Mouse (Mus musculus) adrenal gland, adult (tissue): ENCODE measurements around the gene Tmem270.
A peak's percentile ranks its signal among the peaks of the same experiment; 100 is the strongest.

ENCODE experiments used
- DNase-seq, 2 experiments: peaks; one replicate each; pipeline ENCODE4 v3.0.0; 2022 to 2023; ENCODE audit warnings: low spot score in 1 of 2; ENCODE audit not compliant: inconsistent age in 2 of 2

The Tmem270 gene

DNA sequence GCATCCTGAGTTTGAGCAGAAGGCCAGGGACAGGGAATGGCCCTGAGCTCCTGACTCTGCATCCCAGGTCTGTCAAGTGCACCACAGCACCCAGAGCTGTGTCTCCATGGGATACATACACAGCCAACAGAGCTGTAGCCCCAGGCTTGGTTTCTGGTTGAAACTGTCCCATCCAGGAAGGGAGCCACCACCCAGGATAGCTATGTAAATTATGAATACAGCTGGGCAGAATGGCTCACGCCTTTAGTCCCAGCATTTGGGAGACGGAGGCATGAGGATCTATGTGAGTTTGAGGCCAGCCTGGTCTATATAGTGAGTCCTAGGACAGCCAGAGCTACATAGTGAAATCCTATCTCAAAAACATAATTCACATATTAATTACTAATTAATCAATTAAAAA, 23.5 kb upstream of the Tmem270 start:
- DNase-seq, result no peak

DNA sequence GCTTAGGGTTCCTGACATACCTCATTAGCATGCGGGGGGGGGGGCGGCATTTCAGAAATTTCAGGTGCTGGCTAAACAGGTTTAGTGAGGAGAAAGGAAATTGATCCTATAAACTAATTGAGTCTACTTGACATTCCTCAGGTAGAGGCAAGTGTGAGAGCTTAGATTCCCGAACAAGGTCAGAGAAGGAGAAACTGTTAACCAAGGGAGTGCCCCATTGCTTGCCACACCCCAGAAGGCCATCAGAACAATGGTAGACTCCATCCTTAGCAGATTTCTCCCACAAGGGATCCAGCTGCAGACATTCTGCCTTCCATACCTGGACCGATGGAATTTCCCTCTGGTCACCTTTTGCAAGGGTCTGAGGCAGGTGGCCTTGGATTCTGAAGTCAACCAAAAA, 20.2 kb upstream of the Tmem270 start:
- DNase-seq, result no peak

DNA sequence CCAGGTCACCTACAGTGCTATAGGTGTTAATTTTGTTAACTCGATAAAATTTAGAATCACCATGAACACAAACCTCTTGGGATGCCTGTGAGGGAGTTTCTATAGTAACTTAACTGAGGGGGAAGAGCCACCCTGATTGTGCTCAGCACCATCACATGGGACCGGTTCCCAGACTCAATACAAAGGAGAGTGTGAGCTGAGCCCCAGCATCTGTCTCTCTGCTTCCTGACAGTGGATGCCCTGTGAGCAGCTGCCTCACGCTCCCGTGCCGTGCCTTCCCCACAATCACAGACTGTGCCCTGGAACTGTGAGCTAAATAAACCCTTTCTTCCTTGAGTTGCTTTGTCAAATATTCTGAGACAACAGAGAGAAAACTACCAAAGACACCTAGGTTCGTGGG, 16.6 kb upstream of the Tmem270 start:
- DNase-seq, result no peak

DNA sequence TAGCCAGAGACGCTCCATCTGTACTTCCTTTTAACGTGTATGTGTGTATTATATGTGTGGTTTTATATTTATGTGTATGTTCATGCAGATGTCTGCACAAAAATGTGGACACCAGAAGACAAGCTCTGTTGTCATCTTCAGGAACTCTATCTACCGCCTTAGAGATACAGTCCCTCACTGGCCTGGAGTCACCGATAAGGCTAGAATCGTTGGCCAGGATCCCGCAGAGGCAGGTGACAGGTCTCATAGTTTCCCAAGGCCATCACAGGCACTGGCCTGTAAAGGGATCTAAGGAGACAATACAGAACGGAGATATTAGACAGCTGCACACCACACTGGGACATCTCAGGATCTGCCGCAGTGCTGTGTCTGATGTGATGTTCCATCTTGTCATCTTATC, 14.6 kb upstream of the Tmem270 start:
- DNase-seq, result no peak

DNA sequence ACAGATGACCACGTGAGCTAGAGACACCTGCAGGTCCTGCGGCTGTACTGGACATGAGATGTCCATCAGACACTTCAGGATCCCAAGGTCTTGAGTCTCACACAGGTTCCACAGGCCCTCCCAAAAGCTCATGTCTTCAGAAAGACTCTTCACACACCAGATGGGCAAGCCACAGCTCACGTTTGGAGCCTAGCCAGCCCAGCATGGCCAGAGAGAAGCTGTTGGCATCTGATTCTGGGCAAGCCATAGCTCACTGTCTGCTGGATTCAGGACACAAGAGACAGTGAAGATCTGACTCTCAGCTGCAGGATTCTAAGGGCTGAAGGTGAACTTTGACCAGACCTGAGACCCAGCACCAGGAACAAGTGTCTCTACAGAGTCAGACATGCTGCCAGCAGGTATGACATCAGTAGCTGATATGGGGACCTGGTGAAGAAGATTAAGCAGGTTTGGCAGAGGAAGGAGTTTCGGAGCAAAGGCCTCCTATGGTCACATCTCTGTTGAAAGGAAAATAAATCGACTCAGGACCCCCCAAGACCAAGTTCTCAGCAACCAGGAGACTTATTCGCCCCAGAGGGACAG, 13.7 kb upstream of the Tmem270 start:
- no peak for DNase-seq

DNA sequence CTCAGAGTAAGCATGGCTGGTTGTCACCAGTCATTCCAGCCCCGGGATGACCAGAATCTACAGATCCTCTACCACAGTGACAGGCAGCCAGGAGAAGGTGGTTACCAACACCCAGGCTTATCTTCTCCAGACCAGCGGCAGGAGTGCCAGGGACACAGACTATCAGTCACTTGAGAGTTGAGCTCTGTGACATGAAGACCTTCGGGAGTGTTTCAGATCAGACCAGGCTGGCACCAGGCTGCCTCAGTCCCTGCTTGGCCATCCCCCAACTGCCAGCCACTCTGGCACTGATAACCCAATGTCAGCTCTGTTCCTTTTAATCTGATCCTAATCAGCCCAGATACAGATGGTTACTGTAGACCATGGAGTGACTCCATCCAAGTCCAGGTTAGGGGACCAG, 12.6 kb upstream of the Tmem270 start:
- peak in 1 of 2 experiments; percentile 46 for DNase-seq

DNA sequence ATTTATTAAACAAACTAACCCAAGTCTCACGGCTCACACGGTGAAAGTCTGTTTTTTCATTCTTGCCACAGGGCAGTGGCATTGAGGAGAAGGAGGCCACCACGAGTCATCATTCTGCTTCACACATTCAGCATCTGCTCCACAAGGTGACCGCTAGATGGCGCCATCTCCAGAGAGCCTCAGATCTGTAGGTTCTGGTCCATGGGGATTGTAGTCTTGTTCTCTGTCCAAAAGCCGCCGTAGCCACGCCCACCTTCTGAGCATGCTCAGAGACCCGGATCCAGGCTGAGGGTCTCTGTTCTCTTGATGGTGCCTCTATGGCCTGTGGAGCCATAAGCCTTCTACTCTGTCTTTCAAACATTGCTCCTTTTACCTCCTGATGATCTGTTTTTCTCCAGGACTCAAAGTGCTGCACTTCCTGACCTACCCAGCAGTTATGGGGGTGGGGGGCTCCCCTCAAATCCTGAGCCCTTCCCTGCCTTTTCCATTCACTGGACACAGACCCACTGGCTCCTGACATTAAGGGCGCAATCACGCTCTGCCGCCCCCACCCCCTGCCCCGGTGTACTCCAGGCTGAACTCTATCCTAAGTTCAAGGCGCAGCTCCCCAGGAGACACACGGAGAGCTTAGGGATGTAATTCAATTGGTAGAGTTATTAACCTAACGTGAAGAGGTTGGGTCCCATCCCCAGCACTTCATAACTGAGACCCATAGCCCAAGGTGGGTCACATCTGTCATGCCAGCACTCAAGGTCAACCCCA, 11.7 kb upstream of the Tmem270 start:
- DNase-seq, result peak; percentile 71 to 87

DNA sequence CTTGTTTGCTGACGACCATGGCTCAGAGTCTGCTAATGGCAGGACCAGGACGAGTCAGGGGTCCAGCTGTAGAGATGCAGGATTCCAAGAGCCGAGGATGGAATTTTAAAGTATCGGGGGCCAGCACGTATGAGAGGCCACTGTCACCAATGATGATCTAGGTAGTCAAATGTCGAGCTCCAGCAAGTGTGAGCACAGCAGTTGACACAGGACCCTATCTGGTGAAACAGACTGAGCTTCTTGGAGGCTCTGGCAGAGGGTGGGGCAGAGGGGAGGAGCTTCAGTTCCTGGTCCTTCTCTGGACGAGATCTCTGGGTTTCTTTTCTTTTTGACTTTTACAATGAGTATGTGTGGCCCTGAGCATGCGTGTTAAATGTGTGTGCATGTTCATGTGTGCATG, 8.8 kb upstream of the Tmem270 start, which contains the start of gene Cldn13:
TSS of gene Cldn13 (minus strand) at position 216 of the 400 bp plus-strand sequence.
- no peak for DNase-seq

DNA sequence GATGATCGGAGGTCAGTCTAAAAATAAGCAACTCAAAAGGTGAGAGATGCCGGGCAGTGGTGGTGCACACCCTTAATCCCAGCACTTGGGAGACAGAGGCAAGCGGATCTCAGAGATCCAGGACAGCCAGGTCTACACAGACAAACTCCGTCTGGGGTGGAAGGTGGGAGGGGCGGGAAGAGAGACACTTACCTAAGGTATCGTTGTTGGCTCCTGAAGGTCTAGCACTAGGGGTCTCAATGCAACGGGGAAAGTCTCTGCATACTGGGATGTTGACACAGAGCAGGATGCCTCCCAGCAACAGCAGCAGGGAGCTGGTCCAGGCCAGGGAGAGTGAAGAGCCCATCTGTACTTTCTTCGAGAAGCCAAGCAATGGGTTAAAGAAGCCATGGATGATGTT, 8.0 kb upstream of the Tmem270 start:
- DNase-seq, result no peak

DNA sequence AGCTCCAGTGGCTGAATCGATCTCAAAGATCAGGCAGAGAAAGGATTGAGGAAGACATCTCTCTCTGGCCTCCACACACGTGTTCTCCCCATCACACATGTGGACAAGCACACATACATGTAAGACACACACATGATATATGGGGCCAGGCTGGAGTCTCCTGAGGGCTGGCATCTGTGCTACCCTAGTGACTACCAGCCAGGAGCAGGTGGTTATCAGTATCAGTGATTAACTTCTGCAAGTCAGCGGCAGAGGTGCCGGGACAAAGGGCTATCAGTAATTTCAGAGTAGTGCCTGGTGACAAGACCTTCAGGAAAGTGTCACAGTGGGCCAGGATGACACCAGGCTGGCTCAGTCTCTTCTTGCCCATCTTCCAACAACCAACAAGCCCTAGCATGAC, 7.2 kb upstream of the Tmem270 start:
- no peak for DNase-seq

DNA sequence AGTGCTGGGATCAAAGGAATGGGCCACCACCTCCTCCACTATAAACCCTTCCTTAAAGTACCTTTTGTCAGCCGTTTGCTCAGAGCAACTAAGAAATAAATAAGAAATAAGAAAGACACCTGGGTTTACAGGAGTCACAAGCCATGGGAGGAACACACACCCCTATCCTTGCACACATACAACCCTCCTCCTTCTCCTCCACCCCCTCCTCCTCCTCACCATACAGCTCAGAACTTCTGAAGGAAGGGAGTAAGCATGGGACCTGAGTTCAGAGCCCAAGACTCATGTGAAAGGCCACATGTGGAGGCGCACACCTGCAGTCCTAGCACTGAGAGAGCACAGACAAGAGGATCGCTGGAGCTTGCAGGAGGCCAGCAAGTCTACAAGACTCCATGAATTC, 6.8 kb upstream of the Tmem270 start:
- DNase-seq, result no peak

DNA sequence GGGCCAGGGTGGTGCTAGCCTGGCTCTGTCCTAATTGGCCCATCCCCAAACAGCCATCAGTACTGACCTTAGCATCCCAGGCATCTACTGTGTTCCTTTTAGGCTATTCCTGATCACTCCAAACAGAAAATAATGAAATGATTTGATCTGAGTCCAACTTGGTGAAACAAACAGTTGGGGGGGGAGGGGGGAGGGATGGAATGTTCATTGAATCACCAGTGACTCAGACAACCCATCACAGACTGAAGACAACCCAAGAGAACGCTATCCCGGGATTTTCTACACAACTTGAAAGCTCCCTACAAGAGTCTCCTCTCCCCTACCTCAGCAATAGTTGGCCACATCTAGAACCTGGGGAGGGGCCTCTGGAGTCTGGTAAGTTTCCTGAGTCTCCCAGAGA, 5.4 kb upstream of the Tmem270 start:
- peak in 1 of 2 experiments; percentile 38 for DNase-seq

DNA sequence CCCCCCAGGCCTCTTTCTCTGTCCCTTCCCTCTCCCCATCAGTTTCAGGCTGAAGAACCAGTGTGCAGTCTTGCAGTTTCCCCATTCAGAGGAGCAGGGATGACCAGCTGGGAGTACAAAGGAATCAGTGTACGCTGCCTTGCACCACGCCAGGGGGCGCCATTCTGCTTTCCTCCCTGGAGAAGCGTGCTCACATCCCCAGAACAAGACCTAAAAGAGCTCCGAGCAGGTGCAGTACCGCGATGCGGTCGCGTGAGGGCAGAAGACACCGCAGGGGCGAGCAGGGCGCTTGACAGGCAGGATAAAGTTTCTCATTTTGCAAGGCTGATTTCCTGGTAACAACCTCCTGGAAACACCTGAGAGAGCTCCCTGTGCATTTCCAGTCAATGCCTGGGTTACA, 602 bp upstream of the Tmem270 start:
- peak; percentile 91 to 97 for DNase-seq

DNA sequence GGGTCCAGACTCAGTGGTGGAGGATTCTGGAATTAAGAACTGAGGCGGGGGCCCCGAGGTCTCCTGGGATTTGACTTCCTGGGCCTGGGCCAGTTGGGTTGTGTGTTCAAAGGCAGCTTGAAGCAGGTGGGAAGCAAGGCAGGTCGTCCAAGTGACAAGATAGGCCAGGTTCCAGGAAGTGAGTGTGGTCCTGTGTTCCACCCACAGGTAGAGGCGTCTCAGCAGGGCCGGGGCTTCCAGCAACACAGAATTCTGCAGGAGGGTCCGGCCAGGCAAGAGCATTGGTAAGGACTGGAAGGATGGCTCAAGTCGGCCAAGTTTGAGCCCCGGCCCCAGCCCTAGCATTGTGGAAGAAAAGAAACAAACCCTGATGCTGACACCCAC, 4.9 kb downstream of the Tmem270 start:
- no peak for DNase-seq

DNA sequence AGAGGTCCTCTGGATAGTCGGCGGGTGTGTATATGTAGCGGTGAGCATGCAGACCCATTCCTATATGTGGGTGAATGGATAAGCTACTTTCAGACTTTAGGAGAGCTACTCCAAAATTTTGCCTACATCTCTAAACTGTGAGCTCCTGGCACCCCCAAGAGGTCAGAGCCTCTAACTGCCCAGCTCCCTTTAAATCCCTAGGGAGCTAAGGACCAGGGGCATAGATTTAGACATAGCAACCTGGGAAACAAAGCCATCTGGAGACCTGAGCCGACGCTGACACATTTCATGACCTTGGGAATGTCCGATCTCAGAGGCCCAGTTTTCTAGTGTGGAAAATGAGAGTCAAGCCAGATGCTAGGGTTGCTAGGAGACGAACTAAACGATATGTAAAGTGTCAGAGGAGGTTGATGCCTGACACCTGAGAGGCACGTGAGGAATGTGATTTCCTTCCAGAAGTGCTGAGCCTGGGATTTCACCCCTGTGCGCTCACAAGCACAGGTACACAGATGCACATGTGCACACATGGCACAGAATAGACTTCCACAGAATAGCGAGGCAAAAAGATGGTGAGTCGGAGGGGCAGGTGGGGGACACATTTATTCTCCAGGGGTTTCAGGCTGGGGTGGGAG, 5.4 kb downstream of the Tmem270 start:
- peak; percentile 39 to 75 for DNase-seq

DNA sequence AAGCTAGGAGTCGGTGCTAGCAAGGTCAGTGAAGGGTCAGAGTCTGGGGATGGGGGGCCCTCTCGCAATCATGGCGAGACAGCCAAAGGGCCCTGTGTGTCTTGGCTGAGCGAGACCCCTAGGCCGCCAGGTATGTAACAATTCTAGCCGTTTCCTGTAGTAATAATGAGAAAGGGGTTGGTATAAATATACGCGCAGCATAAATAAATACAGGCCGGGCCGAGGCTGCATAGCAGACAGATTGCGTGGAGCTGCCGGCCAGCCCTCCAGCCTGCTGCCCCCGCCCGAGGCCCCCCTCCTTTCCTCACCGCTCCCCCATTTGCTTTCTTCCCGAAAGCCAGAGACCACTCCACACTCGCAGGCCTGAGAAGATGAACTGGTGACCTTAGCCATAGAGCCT, 8.9 kb downstream of the Tmem270 start:
- DNase-seq, result no peak

DNA sequence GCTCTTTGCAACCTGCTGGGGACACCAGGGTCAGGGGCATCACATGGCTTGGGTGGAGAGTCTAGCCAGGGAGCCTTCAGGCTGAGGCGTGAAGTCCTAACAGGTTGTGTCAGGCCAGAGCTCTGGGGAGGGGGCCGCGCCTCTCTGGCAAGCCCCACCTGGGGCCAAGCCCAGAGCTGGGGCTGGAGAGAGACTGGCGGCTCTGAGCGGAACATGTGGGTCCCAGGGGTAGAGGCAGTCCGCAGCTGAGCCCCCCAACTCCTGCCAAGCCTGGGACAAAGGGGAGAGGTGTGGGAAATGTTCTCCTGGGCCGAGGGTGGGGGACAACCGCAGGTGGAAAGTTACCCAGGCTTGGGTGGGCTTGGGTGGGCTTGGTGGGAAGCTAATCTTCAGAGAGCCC, 9.6 kb downstream of the Tmem270 start:
- no peak for DNase-seq

DNA sequence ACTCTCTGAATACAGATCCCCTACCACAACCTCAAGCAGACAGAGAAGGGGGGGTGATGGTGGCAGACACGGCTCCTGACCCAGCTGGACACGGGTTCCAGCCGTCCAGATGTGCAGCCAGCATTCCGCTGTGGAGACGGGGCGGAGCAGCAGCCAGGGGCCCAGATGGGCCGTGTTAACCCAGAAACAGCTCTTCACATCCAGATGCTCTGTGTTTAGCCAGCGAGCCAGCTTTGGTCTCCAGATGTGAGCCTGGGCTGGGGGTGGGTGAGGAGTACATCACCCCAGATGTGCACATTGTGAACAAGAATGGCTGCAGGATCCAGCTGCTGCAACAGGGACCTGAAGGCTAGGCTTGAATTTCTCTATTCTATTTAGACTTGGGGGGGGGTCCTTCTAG, 11.2 kb downstream of the Tmem270 start:
- no peak for DNase-seq

DNA sequence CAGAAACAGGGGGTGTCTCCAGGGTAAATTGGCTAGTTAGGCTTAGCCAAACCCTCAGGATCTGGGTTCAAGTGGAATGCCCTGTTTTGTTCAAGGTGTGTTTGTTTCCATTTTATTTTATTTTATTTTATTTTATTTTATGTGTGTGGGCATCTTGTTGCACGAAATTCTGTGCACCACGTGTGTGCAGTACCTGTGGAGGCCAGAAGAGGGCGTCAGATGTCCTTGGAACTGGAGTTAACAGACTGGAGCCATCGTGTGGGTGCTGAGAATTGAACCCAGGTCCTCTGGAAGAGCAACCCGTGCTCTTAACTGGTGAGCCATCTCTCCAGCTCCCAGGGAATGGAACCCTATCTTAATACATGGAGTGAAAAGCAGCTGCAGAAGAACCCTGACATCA, 13.8 kb downstream of the Tmem270 start:
- no peak for DNase-seq

DNA sequence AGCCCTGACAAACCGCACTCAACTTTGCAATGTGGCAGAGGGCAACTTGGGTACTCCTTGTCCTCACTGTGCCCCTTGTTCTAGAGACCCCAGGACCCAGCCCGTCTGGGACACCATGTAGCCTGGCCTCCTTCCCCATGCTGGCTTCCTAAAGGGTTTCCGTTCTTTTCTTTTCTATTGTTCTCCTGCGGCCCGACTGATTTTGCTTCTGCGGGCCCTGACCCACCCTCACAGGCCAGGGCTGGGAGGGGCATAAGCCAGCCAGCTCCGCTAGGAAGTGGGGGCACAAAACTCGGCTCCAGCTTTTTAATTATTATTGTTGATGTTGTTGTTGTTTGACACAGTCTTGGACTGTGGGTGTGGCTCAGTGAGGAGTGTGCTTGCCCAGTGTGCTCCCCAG, 15.0 kb downstream of the Tmem270 start:
- peak in 1 of 2 experiments; percentile 35 for DNase-seq

DNA sequence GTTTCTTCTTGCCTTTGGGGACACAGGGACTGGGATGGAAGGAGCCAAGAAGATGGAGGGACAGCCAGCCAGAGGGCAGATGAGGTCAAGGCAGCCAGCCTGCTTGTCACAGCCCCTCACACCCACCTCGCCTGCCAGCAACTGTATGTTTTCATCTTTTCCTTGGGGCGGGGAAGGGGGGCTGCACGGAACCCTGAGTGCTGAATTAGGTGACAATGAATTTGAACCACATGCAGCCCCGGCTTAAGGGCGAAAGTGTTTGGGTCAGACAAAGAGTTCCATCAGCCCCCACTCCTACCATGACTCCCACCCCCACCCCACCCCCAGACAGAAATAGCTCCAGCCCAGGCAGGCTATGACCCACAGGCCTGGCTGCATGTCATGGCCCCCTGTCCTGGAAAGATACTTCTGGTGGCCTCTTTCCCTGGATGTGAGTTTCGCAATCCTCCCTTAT, 15.9 kb downstream of the Tmem270 start:
- no peak for DNase-seq

DNA sequence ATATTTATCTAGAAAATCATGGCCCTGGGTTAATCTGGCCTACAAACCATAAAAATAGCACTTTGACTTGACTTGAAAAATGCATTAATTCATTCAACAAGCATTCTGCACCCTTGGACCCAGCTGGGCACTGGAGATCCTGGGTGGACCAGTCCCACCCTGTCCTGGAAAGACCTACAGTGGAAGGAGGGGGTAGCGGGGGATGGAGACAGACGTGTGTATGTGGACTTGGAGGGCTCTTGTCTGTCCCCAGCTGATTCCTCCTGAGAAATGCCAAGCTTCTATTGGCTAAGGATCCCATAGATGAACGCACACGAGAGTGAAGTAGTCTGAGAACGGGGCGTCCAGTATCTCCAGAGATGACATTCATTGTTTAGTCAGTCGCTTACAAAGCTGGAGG, 18.0 kb downstream of the Tmem270 start:
- no peak for DNase-seq
